Mouse (Mus musculus): ENCODE data around the gene Smco1. TPM values are rescaled to one million over a fixed set of nuclear protein-coding genes. Genes with fewer than 3 reads are reported as not detected.
"Not testable (repeated sequence)": the region's sequence is repeated elsewhere in the genome, so short reads cannot be mapped to it uniquely, and the experiment has no call there.

Gene Smco1
- polyA plus RNA-seq (2012; rRNA removed): not detected in 2 replicates

GRCm38 (mm10) chr16:32271291-32271690, at the start of gene Smco1:
Gene Smco1, plus strand, starts transcription at chr16:32271468.
- Histone ChIP-seq H3K4me3 (ENCODE audit: low read depth, low read length) (no peak within 1 kb of the TSS), H3K4me1 (ENCODE audit: control insufficient read depth, insufficient read depth, insufficient read length, low read length) (no peaks in the 10 kb centered on the region), H3K36me3 (ENCODE audit: control insufficient read depth, insufficient read depth, low read length) (no peaks in the 10 kb centered on the region), H3K27me3 (ENCODE audit: control insufficient read depth, insufficient read depth, low read length) (no peaks in the 10 kb centered on the region), H3K27ac (ENCODE audit: insufficient read depth, low read depth, low read length) (no peak within 1 kb of the TSS)
- no peak for TF ChIP-seq POLR2A (IDR thresholded peaks at IDR 0.05; ENCODE audit: low read depth, low read length)
- TF ChIP-seq CTCF (IDR thresholded peaks at IDR 0.05; ENCODE audit: extremely low read depth, insufficient read length, insufficient replicate concordance, low read depth, low read length): no peak
- 85% methylated on average over 11 of the region's 11 CpGs for WGBS

DNA sequence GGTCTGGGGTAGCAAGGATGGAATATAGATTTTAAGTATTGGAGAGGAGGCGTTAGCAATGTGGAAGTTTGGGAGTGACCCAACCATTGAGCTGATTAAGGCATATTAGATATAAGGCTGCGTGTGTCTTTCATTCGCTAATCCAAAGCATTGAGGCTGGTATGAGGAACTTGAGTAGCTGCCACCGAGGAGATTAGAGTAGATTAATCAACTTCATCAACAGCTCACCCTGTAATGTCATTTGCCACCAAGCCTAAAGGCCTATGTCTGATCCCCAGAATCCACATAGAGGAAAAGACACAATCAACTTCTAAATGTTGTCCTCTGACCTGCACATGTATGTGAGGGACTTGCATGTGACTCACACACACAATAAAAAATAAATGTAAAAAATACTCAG, 49.5 kb upstream of the Smco1 start:
- no peaks in the 10 kb centered on the region for H3K4me1 ChIP-seq (ENCODE audit: control insufficient read depth, insufficient read depth, insufficient read length, low read length)
- no peaks in the 10 kb centered on the region for H3K36me3 ChIP-seq (ENCODE audit: control insufficient read depth, insufficient read depth, low read length)
- TF ChIP-seq POLR2A (IDR thresholded peaks at IDR 0.05; ENCODE audit: low read depth, low read length) (no peak), CTCF (IDR thresholded peaks at IDR 0.05; ENCODE audit: extremely low read depth, insufficient read length, insufficient replicate concordance, low read depth, low read length) (no peak)
- no peak overlapping the region for H3K4me3 ChIP-seq (ENCODE audit: low read depth, low read length)
- WGBS: 80% methylated on average over 4 of the region's 4 CpGs
- H3K27ac ChIP-seq (ENCODE audit: insufficient read depth, low read depth, low read length): no peak overlapping the region
- no peaks in the 10 kb centered on the region for H3K27me3 ChIP-seq (ENCODE audit: control insufficient read depth, insufficient read depth, low read length)

DNA sequence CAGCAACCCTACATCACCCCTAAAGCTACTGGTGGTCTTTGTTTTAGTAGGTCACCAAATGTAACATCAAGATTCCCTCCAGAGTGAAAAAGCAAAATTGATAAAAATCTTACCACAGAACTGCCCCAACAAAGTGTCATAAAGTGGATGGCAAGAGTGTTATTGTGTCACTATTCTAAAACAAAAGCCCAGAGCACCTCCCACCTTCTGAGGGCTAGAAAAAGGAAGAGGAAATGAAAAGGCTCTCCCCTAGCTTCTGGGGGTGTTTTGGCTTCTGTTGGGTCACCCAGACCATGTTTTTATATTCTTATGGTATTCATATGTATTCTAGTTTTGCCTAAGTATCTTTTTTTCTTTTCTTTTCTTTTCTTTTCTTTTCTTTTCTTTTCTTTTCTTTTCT, 48.9 kb upstream of the Smco1 start:
- H3K36me3 ChIP-seq (ENCODE audit: control insufficient read depth, insufficient read depth, low read length): no peaks in the 10 kb centered on the region
- TF ChIP-seq CTCF (IDR thresholded peaks at IDR 0.05; ENCODE audit: extremely low read depth, insufficient read length, insufficient replicate concordance, low read depth, low read length) (no peak), POLR2A (IDR thresholded peaks at IDR 0.05; ENCODE audit: low read depth, low read length) (no peak)

DNA sequence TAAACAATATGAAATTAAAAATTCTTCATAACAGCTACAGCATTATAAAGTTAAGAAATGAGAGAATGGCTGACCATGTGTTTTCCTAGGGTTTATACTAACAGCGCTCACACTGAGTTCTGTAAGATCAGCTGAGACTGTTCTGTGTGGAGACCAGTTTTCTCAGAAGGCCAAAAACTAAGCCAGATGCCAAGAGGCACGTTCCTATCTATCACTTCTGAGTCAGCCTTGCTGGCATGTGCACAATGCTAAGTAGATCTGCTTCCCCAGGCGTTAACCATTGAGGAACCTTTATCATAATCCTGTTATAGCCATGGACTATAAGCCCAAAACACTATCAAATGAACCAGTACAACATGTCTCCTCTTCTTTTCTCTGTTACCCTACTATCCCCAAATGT, 39.2 kb upstream of the Smco1 start:
- H3K27ac ChIP-seq (ENCODE audit: insufficient read depth, low read depth, low read length); H3K27me3 ChIP-seq (ENCODE audit: control insufficient read depth, insufficient read depth, low read length); H3K4me3 ChIP-seq (ENCODE audit: low read depth, low read length); H3K4me1 ChIP-seq (ENCODE audit: control insufficient read depth, insufficient read depth, insufficient read length, low read length): not testable (repeated sequence)
- peaks cover 21% of the 10 kb centered on the region for H3K36me3 ChIP-seq (ENCODE audit: control insufficient read depth, insufficient read depth, low read length)
- WGBS: 68% methylated on average over 3 of the region's 3 CpGs

More for the DNA sequence above, 48.9 kb upstream of the Smco1 start:
- no peaks in the 10 kb centered on the region for H3K4me1 ChIP-seq (ENCODE audit: control insufficient read depth, insufficient read depth, insufficient read length, low read length)
- no peaks in the 10 kb centered on the region for H3K27me3 ChIP-seq (ENCODE audit: control insufficient read depth, insufficient read depth, low read length)
- no peak overlapping the region for H3K4me3 ChIP-seq (ENCODE audit: low read depth, low read length)
- H3K27ac ChIP-seq (ENCODE audit: insufficient read depth, low read depth, low read length): no peak overlapping the region

- TF ChIP-seq POLR2A (IDR thresholded peaks at IDR 0.05; ENCODE audit: low read depth, low read length): no peak
- H3K27me3 ChIP-seq (ENCODE audit: control insufficient read depth, insufficient read depth, low read length): no peaks in the 10 kb centered on the region
- peaks cover 17% of the 10 kb centered on the region for H3K36me3 ChIP-seq (ENCODE audit: control insufficient read depth, insufficient read depth, low read length)
- H3K4me3 ChIP-seq (ENCODE audit: low read depth, low read length): no peak overlapping the region
- 91% methylated on average over 19 of the region's 19 CpGs for WGBS
- H3K4me1 ChIP-seq (ENCODE audit: control insufficient read depth, insufficient read depth, insufficient read length, low read length): no peaks in the 10 kb centered on the region
- H3K27ac ChIP-seq (ENCODE audit: insufficient read depth, low read depth, low read length): no peak overlapping the region
These were observed 33.2 kb upstream of the Smco1 start for GRCm38 (mm10) chr16:32237930-32238680.

DNA sequence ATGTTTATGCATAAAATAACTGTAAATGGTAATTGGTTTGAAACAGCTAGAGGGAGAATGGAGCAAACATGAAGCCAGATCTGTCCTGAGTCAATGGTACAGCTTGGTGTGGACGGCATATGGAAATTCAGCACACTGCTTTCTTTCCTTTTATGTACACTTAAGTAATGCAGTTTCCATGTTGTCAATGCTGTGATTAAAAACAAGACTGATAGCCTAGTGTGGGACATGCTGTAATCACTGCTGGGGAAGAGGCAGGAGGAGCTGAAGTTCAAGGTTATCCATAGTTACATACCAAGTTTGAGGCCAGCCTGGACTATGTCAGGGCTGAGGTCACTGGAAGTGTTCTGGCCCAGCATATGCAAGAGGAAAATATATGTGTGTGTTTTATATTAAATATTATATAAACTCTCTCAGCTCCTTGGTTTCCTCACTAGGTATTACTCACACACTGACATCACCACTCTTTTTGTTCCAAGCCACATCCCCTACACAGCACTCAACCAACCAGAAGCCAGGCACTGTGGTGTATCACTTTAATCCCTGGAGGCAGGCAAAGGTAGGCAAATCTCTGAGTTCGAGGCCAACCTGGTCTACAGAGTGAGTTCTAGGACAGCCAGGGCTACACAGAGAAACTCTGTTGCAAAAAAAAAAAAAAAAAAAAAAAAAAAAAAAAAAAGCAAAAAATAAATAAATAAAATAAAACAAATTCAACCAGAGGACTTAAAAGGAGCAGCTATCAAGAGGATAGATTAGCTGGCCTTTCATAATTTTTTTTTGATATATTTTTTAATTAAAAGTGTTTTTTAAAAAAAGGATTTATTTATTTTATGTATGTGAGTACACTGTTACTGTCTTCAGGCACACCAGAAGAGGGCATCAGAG, 31.6 kb upstream of the Smco1 start:
- peaks cover 8% of the 10 kb centered on the region for H3K36me3 ChIP-seq (ENCODE audit: control insufficient read depth, insufficient read depth, low read length)
- no peak overlapping the region for H3K27ac ChIP-seq (ENCODE audit: insufficient read depth, low read depth, low read length)
- H3K4me3 ChIP-seq (ENCODE audit: low read depth, low read length): no peak overlapping the region
- WGBS: 90% methylated on average over 2 of the region's 2 CpGs
- H3K4me1 ChIP-seq (ENCODE audit: control insufficient read depth, insufficient read depth, insufficient read length, low read length): no peaks in the 10 kb centered on the region
- no peak for TF ChIP-seq POLR2A (IDR thresholded peaks at IDR 0.05; ENCODE audit: low read depth, low read length)
- no peak for TF ChIP-seq CTCF (IDR thresholded peaks at IDR 0.05; ENCODE audit: extremely low read depth, insufficient read length, insufficient replicate concordance, low read depth, low read length)
- H3K27me3 ChIP-seq (ENCODE audit: control insufficient read depth, insufficient read depth, low read length): no peaks in the 10 kb centered on the region

- TF ChIP-seq POLR2A (IDR thresholded peaks at IDR 0.05; ENCODE audit: low read depth, low read length) (no peak), CTCF (IDR thresholded peaks at IDR 0.05; ENCODE audit: extremely low read depth, insufficient read length, insufficient replicate concordance, low read depth, low read length) (no peak)
- Histone ChIP-seq H3K27ac (ENCODE audit: insufficient read depth, low read depth, low read length) (no peak overlapping the region), H3K4me3 (ENCODE audit: low read depth, low read length) (no peak overlapping the region), H3K4me1 (ENCODE audit: control insufficient read depth, insufficient read depth, insufficient read length, low read length) (peaks cover 2% of the 10 kb centered on the region; the same call in 1 of the 2 replicates), H3K36me3 (ENCODE audit: control insufficient read depth, insufficient read depth, low read length) (no peaks in the 10 kb centered on the region), H3K27me3 (ENCODE audit: control insufficient read depth, insufficient read depth, low read length) (no peaks in the 10 kb centered on the region)
- 89% methylated on average over 3 of the region's 3 CpGs for whole genome bisulfite sequencing
These were observed 27.4 kb upstream of the Smco1 start for GRCm38 (mm10) chr16:32243901-32244300.
